Mouse (Mus musculus) heart, adult 2 months (tissue): ENCODE results near the gene Tlr9.

Experiments
- CTCF ChIP-seq: fragments of 200-600 bp; IDR thresholded peaks from 2 replicates; pipeline ENCODE4 v1.8.1; 2022; ENCODE audit warnings: antibody characterized with exemption, mild to moderate bottlenecking, moderate library complexity
- EP300 ChIP-seq: fragments of 200-500 bp; IDR thresholded peaks from 2 replicates; pipeline ENCODE4 v1.6.1; 2011; ENCODE audit warnings: low read depth, low read length, control low read depth; ENCODE audit not compliant: insufficient read depth
- POLR2A ChIP-seq: fragments of 200-500 bp; IDR thresholded peaks from 2 replicates; pipeline ENCODE4 v1.6.1; 2011; ENCODE audit warnings: mild to moderate bottlenecking, low read depth, low read length, control low read depth; ENCODE audit not compliant: insufficient read depth

GRCm38 (mm10) chr9:106231816-106232215, 9.4 kb downstream of the Tlr9 start:
- TF ChIP-seq CTCF (no peak), POLR2A (no peak), EP300 (no peak)
